Mouse (Mus musculus) megakaryocyte, adult 5-6 weeks (primary cell): ENCODE results near the gene Pkn2. TPM values are rescaled to one million over a fixed set of nuclear protein-coding genes. Genes with fewer than 3 reads are reported as not detected.

Experiments
- ATAC-seq: 2 replicates; pipeline ENCODE4 v1.8.0; 2016; ENCODE audit warnings: mild to moderate bottlenecking, inconsistent platforms; ENCODE audit not compliant: poor library complexity, severe bottlenecking
- total RNA-seq, 2 experiments: library from RNA; stranded (forward) in 1 of 2; stranded (reverse) in 1 of 2; fragments of 153-499, 151-499 nt in 1 of 2; fragments of 221-1000, 200-1000 nt in 1 of 2; gene quantifications; 2 replicates each; pipeline versions ENCODE4 v1.2.3 to v1.2.4; 2015 to 2017

The Pkn2 gene
- total RNA-seq (2015): 34.1 and 39.6 TPM in 2 replicates
- total RNA-seq (2017): 45.2 and 45.5 TPM in 2 replicates

DNA sequence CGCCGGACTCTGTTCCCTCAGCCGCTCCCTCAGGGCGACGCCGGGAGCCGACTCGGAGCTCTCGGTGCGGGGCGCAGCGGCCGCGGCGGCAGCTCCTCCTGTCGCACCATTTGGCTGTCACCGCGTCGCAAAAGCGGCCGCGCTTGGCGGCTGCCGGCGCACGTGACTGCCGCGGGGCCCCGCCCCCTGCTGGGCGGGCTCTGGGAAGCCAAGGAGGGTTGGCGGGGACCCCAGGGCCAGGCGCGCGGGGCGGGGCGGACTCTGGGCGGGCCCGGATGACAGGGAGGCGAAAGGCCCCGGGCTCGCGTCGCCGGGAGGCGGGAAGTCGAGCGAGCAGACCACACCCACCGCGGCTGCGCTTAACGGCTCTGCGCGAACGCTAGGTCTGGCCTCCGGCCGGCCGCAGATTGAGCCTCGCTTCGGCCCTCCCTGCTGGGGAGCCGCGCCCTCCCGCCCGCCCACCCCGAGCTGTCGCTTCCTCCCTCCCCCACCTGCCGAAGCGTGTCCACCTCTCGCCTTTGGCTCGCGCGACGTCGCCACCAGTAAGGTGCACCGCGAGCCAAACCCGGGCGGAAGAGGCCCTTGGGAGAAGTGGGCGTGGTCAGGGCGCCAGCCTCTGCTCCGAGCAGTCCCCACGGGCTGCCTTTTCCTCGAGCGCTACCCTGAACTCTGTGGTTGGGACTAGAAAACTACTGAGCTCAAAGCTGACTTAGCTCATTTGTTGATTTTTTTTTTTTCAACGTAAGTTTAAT is at the start of gene Pkn2:
Pkn2 (minus strand) TSS at position 133 of the 752 bp plus-strand sequence.
- peak; percentile 86 for ATAC-seq

DNA sequence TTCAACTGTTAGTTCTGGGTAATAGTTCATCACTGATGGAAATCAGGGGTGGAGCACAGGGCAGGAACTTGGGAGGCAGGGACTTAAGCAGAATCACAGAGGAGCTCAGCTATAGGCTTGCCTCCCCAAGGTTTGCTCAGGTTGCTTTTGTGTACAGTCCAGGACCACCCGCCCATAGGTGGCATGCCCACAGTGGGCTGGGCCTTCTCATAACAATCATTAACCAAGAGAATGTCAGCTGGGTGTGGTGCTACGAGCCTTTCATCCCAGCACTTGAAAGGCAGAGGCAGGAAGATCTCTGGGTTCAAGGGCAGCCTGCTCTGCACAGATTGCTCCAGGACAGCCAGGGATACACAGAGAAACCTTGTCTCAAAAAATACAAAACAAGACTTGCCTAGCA is 48.1 kb upstream of the Pkn2 start:
- no peak for ATAC-seq

DNA sequence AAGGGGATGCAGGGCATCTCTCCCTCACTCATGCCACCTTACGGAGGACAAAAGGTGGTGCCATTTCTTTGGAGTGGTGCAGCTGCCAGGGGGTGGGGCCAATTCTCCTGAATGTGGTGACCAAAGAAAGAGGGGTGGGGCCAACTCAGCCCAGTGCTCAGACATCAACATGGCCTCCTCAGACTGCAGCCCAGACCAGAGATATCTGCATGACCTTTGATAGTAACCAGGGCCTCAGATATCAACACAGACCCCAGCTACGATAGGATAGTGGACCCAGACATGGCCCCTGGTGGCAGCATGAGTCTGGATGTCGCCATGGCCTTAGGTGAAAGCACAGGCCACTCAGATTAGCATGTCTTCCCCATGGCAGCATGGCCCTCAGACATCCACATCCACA is 45.5 kb upstream of the Pkn2 start:
- ATAC-seq: no peak

DNA sequence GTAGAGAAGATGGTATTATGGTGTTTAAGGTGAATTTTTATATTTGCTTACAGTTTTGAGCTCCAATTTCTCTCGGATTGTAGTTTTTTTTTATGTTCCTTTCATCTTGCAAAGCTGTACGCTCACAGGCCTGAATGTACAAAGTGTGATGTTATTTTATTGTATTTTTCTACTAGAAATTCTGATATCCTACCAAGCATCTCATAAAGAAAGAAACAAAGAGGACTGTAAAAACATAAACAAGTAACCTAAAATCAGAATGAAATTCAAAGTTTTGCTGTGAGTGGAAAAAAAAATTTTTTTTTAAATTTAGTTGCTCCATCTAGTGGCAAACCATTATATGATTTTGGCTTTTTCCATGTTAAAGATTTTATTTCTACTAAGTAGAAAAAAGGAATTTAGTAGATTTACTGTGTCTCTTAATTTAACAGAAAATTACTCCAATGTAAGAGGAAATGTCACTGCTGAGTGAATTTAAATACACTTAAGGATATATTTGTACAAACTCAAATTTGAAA is 43.1 kb upstream of the Pkn2 start:
- no peak for ATAC-seq

DNA sequence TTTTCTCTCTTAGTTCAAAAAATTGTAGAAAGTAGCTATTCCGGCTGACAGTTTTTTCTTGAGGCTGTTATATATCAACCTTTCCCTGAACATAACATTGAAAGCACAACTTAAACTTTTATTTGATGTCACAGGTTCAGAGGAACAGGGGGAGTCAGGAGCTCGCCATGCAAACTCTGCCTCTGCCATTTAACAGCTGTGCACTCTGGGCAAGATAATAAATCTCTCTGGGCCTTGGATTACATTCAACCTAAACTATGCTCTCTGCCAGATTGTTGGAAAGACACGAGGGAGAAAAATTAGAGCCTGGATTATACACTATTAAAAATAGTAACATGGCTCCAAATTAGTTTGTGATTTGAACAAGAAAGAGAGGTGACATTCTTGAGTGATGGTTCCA is 37.3 kb upstream of the Pkn2 start:
- no peak for ATAC-seq

DNA sequence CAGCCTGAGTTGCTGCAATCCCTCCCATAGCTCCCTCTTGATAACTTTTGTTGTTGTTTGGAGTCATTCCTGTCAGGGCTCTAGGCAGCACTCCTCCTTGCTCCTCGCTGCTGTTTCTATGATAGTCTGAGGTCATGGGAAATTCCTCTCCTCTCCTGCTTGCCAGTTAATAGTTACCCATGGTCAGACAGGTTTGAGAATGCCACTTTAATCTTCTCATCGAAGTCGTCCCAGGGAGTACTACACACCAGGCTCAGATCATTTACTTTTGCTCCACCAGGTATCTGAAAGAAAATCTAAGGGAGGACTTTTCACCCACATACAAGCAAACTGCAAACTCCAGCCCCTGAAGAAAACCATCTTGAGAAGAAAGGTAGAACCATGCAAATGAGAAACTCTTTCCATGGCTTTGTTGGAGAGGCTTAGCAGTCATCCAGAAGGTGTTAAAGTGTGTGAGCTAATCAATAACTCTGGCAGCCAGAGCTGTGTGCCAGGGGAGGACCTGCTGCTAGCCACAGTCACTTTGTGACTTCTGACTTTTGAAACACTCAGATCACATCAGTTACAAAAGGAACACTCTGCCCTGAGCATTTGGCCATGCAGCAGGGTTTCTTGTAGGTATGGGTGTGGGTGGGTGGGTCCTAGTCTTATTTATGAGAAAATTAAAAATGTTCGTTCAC is 36.1 kb upstream of the Pkn2 start:
- no peak for ATAC-seq

DNA sequence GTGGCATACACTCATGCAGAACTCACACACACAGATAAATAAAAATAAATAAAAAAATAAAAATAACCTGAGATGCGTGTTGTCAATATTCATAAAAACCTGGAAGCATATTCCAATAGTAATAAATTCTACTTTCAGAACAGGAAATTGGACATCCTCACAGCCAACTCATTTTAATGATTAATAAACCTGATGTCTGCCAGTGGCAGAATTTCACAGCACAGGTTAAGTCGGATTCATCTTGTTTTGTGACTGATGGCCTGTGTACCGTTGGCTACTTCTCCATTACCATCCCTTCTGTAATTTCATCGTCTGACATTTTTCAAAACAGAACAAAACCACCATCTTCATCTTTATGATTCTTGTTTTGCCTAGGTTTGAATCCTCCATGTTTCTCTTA is 35.4 kb upstream of the Pkn2 start:
- no peak for ATAC-seq

DNA sequence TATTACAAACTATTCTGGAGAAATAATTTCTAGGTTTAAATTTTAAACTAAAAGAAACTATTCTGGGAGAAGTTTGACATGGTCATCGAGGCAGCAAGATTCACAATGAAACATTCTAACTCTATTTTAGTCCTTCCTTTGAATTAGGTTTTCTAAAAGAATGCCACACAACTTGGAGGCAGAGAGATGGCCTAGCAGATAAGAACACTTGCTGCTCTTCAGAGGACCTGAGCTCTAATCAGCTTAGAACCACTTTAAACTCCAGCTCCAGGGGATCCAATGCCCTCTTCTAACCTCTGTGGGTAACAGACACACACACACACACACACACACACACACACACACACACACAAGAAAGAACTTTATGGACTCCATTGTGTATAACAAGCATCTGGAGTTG is 31.5 kb upstream of the Pkn2 start:
- ATAC-seq: no peak

DNA sequence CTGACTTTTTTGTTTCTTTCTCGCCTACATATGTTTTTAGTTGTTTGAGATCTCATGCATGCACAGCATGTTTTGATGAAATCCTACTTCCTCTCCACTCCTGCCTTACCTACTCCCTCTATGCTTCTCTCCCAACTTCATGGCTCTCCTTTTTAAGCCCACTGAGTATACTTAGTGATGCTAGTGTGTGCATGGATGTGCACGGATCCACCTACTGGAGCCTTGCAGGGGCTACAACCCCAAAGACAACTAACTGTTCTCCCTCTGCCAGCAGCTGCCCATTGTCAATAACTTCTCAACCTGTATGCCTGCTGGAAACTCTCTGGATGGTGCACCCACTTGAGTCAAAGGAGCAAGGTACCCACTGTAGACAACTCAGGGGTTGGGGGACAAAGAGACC is 17.9 kb upstream of the Pkn2 start:
- ATAC-seq: no peak

DNA sequence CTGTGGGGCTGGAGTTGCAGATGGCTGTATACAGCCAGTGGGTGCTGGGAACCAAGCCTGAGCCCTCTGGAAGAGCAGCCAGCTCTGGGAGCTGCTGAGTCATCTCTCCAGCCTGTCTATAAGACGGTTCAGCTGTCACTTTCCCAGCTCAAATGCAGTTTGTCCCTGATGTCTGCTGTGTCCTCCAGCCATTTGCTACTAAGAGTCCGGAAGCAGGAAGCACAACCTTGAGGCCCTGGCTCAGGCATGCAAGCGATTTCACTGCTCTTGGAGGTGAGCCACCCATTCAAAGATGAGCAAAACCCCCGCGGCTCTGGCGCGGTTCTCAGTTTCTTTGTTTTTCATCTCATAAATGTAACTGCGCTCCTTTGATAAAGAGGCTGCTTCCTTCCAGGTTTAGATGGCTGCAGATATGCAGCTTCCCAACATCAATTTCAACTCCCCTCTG is 17.2 kb upstream of the Pkn2 start:
- ATAC-seq: peak; percentile 43

DNA sequence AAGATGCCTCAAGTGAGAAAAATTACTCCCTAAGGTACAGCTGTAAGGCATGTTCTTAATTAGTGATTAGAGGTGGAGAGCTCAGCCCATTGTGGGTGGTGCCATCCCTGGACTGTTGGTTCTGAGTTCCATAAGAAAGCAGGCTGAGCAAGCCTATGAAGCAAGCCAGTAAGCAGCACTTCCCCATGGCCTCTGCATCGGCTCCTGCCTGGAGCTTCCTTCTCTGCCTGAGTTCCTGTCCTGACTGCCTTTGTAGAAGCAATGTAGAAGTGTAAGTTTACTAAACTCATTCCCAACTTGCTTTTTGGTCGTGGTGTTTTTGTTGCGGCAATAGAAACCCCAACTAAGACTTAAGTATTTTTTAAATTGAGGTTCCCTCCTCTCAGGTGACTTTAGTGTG is 8.6 kb upstream of the Pkn2 start:
- peak; percentile 60 for ATAC-seq

DNA sequence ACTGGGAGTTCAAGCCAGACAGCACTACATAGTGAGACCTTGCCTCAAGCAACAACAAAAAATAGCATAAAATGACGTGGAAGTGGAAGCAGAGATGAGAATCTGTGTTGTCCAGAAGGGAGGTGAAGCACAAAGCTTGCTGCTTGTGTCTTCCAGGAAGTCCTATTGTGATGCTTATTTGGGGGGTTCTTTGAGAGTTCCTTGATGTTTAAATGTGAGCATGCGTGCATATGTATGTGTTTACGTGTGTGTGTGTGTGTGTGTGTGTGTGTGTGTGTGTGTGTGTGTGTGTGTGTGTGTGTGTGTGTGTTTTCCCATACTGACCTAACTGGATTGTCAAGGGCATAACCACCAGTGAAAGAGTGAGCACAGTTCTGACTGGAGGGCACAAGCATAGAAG is 5.2 kb upstream of the Pkn2 start:
- ATAC-seq: no peak

DNA sequence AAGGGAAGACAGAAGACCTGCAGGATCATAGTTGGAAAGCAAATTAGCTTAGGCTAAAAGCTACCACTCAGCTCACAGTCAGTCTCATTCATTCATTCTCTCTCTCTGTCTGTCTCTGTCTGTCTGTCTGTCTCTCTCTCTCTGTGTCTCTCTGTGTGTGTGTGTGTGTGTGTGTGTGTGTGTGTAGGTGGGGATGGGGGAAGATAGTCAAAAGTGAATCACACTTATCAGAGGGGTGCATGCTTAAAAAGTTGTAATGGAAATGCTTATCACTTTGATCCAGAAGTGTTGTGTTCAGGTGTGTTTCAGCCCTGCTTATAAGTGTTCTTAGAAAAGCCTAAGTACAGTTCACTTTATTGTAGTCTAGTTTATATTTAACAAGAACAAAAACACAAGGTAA is 2.8 kb upstream of the Pkn2 start:
- ATAC-seq: no peak

DNA sequence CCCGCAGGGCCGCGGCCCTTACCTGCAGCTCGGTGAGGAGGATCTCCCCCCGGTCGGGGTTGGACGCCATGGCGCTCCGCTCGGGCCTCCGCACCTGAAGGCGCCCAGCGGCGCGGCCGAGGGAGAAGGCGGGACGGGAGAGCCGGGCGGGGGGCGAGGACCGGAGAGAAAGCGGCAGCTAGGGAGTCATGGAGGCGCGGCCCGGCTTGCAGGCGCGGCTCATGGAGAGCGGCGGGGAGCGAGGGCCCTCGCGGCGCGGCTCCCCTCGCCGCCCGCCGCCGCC is 274 bp downstream of the Pkn2 start:
- no peak for ATAC-seq

DNA sequence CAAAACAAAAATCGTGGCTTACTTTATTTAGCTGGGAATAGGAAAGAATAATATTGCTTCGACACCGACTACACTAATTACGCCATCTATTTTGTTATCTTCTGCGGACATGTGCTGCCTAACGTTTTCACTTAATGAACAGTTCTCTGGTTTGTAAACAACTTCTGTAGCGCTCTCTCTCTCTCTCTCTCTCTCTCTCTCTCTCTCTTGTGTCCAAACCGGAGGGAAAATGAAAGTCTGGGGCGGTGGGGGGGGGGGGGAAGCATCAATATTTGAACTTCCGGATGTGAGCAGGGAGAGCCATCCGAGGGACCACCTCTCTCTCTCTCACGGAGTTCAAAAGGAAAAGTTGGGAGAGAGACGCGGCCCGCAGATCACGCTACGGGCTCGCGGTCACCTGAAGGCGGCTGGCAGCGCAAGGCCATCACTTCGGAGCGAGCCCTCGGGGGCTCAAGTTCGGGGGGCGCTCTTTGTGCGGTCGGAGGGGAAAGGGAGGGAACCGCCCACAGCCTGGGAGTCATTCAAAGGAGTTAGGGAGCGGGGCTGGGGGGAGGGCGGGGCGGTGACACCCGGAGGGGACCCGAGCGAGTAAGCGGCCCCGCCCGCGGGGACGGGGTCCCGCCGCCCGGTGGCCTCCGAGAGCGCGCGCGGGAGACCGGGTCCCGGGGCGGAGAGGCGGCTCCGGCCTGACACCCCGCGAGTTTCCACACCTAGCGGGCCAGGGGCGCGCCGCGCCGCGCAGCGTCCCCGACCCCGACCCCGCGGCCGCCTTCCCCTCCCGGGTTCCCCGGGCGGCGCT is 815 bp downstream of the Pkn2 start:
- ATAC-seq: peak; percentile 12

DNA sequence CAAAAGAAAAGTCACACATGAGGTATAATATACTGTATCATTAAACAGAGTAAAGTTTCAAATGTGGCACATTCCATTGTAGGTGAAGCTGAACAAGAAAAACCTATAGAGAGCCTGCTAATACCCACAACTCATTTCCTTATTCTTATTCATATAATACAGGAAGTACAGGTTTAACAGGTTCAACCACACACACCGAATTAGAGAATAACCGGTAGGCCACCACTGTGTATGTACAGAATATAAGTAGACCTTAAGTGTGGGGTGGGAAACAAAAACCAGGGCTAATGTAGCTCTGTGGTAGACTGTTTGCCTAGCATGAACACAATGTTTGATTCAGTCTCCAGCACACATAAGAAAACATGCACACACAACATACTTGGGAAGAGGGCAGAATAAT is 18.6 kb downstream of the Pkn2 start:
- ATAC-seq: peak; percentile 54

DNA sequence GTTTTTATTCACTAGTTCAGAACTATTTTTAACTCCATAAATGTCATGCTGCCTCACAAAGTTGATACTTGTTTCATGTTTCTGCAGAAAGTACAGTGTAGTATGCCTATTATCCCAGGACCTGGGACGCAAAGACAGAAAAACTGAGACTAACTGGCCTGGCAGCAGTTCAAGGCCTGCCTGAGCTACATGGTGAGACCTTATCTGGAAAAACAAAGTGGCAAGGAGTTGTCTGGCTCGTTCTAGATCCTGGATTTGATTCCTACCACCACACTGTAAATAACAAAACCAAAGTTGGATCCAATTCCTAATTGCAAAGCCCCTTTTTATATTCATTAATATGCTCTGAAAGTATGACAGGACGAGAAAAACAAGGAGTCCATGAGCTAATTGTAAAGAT is 25.0 kb downstream of the Pkn2 start:
- no peak for ATAC-seq

DNA sequence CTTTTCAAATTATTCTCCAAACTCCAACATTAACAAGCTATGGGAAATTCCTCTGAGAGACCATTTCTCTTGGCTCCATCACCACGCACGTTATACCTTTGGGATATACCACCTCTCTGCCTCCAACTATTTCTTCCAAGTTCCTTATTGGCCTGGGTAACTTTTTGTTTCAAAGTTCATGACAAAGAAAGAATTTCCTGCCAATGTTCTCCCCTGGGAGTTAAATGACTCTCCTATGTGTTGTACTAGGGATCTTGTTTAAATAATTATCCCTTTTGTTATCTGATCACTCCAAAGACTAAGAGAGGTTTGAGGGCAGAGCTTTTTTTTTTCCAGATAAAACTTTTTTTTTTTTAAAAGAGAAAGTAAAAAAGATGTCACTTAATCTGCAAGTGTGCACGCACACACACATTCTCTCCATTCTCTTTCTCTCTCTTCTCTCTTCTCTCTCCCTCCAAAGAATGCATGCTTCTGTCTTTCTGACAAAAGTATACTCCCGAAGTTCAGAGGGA is 25.8 kb downstream of the Pkn2 start:
- no peak for ATAC-seq

DNA sequence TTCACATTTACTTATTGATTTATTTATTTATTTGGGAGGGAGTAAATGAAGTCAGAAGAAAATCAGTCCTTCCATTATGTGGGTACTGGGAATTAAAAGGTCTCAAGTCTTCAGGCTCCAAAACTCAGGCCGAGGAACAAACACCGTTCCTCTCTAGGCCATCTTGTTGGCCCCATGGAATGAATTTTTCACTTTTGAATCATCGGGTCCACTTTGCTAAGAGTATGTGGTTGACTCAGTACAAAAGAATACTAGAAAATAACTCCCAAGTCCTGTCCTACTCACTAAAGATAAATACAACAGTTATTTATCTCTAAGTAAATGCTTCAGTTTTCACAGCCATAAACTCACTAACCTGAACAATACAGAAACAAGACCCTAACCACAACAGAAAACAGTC is 28.9 kb downstream of the Pkn2 start:
- ATAC-seq: no peak

DNA sequence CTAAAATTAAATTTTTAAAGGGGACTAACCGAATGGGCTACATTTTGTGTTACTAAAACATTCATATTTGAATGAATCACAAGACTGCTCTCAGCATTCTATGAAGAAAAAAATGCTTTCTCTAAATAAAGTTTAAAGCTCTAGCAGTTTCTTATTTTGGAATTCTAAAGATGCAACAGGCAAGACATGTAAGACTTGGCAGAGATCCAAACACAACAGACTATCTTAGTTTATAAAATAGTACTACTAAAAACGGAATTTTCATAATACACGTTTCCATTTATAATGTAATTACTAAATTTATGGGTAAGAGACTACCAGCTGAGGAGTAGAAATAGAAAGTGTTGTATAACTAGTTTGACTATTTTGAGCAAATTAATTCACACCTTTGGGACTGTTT is 30.2 kb downstream of the Pkn2 start:
- ATAC-seq: no peak

DNA sequence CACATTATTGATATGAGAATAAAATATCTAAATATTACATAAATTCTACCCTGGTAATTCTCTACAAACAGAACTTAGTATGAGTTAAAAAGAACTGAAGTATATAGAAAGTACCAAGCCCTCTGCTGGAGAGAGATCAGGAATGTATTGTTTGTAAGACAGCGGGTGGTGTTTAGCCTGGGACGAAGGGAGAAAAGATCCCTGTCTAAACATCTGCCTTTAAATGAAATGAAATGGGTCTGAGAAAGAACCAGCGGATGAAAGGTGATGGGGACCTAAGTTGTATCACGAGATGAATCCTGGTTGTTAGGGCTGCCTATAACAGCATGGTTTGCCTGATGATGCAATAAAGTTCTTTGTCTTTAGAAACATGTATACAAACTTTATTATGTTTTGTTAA is 41.8 kb downstream of the Pkn2 start:
- ATAC-seq: no peak

DNA sequence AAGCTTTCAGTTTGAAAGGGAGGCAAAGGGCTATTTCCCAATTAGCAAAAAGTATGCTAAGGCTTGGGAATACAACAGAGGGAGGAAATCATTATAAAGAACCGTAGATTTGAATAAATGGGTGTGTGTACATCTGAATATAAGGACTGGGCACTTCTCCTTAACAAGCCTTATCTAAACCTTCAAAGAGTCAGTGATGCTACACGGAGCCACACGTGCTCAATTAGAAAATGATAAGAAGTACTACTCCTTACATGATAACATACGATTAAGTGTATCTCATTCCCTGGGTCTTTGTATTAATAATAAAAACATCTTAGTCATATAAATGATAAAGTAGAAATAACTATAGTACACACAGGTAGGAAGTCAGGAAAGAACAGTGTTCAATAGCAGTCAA is 47.0 kb downstream of the Pkn2 start:
- no peak for ATAC-seq
